Mouse (Mus musculus) NIH3T3 (cell line): ENCODE data around the gene Cds2.
A peak's percentile ranks its signal among the peaks of the same experiment; 100 is the strongest.
"Not testable (repeated sequence)": the region's sequence is repeated elsewhere in the genome, so short reads cannot be mapped to it uniquely, and the experiment has no call there.

Source experiments
- DNase-seq: peaks from one replicate; pipeline ENCODE4 v3.0.0-alpha.2; 2012; ENCODE audit warnings: low read depth

Gene Cds2

DNA sequence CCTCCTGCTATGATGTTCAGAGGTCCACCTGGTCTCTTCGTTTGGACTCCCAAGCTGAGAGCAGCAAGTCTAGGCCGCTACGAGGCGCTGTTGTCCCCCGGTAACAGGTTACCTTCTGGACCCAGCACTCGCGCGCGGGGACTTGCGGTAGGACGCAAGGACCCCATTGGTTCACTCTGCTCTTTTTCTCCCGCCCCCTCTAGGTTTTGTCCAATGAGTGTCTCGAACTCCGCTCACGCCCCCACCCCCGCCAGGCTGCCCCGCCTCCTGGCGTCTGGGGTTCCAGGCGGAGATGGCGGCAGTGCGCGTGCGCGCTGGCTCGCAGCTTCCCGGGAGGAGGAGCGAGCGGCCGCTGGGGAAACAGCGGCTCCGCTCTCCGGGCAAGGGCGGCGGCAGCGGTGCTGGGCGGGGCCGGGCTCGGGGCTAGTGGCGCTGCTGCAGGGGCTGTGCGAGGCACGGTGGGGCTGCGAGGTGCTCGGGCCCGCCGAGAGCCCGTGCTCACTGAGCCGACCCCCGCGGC is at the start of gene Cds2:
Cds2 (plus strand) TSS at position 270 of the 520 bp plus-strand sequence.
- peak; percentile 99 for DNase-seq

DNA sequence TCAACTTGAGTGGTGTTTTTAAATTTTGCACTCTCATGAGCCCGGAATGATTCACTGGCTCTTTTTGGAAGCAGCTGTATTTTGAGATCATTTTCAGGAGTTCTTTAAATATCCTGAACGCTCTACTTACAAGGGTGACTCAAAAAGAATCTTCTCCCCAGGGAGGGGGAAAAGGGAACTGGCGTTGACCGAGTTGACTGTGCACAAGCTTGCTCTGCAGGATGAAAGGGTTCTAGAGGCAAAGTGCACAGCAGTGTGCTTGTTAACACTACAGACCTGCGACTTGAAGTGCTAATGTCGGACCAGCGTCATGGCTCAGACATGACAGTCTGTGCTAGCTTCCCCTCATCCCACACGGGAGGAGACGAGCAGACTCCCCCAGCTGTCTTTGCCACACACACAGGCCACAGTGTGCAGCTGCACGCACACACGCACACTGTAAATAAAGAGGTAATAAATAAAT is 41.3 kb upstream of the Cds2 start:
- peak; percentile 82 for DNase-seq

DNA sequence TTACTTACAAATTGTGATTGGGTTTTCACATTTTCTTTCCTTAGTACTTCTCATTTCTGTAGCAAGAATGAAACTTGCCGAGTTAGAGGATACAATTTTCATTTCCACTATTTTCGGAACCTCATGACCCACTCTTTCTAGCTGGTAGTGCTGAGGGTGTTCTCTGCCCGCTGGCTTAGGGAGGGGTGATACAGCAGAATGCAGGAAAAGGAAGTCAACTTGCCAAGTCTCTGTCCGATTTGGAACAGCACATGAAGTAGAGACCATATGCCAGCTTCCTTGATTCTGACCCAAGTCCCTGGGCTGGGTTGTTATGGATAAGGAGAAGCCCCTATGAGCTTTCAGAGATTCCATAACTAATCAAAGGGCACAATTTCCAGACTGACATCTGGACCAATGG is 38.6 kb upstream of the Cds2 start:
- no peak for DNase-seq

DNA sequence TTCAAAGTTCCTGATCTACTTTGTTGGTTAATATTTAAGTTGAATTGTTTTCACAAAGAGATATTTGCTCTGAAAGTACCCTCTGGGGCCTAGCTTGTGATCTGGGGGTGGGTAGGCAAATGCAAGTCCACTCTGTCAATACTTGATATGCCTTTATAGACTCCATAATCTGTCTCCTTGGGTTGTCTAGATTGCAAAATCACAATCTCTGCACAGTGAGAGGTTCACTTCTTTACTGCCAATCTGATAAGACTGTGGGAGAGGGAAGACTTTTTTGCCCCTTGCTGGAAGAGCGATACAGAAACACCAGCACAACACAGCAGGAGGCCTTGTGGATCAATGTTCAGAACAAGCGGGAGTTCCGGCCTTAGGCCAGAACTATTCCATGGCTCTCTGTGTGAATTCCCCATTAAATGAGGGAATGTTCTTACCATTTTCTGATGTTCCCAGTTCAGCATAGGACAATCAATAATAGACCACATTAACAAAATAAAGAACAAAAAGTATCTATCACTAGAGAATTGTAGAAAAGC is 30.5 kb upstream of the Cds2 start:
- DNase-seq: no peak

DNA sequence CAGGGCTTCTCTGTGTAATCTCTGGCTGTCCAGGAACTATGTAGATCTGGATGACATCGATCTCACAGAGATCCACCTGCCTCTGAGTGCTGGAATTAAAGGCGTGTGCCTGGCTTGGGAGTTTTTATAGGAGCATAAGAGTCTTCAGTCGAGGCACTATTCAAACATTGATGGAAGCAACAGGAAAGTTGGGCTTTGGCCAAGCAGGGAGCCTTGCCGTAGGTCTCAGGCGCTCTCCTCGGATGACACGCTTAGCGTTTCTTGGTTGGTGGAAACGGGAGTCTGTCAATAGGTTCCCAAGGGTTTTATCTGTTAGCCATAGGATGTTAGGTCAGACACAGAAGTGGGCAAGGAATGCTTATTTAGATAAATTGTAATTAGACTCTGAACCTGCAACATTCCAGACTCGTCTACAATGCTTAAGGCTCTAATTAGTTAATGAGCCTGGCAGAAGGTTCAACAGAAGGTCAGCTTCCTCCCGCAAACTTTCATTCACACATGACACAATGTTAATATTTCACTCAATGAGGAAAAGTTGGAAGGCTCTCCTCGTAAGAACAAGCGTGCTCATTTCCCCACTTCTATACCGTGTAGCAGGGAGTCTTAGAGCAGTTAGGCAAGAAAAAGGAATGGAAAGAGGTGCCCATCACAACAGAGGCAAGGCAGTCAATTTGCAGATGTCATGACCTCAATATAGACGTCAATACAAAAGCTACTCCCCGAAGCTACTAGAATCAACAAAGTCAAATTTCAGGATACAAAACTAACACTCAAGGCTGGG is 28.8 kb upstream of the Cds2 start:
- no peak for DNase-seq

DNA sequence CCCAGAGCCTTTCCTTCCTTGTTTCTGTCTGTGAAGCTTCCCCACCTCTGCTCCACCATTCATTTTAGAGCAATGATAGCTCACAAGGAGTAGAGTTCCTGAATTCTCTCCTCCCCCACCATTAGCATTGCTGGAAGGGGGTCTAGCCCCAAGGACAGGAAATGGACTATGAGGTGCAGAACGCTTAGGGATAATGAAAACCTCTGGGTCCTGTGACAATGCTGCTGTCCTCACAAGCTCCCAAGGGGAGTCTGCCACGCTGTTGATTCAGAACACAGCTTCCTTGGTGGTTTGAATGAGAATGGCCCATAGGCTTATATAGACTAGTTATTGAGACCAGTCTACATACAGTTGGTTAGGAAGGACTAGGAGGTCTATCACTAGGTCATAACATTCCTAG is 27.7 kb upstream of the Cds2 start:
- no peak for DNase-seq

DNA sequence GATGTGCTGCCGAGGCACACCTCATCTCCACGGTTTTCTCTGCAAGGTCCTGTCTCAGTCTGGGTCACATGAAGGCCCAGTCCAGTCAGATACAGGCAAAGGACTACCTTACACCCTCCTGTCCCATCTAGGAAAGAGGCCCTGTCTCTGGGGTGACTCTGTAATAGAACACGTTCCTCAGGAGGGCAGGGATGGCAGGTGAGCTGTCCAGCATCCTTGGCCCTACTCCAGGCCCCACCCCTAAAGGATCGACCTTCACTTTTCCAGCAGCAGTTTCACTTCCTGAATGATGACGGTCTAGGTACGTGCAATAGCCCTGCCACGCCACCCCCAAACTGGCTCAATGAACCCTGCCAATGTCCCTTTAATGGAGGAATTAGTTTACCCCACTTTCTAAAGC is 27.0 kb upstream of the Cds2 start:
- DNase-seq: no peak

DNA sequence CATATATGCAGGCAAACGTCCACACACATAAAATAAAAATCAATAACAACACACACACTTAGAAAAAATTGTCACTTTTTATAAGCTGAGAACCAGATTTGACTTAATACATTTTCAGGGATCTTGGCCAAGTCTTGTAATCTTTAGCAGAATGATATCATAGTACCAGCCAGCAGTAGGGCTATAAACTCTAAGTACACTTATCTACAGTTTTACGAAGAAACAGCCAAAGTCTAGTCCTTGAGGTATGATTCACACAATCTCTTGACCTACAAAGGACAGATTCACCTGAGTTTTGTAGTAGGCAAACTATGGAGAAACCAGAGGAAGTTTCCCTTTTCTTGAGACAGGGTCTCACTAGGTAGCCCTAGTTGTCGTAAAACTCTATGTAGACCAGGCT is 23.5 kb upstream of the Cds2 start:
- DNase-seq: not testable (repeated sequence)

DNA sequence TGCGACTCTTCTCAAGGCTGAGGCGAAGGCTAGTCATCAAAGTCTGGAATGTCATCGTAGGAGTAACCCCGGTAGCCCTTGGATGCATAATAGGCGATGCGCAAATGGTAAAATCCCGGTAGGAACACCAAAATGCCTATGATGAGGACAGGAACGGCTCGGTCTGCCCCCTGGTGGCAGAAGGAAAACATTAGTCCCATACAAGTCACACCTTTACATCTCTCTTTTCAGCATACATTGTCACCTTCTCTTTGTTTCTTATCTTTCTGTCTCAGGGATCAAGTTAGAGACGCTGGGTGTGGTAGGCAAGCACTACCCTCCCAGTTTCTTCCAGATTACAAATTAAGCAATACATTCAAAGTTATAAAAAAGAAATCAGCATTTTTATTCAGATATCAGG is 22.5 kb upstream of the Cds2 start:
- peak; percentile 81 for DNase-seq

DNA sequence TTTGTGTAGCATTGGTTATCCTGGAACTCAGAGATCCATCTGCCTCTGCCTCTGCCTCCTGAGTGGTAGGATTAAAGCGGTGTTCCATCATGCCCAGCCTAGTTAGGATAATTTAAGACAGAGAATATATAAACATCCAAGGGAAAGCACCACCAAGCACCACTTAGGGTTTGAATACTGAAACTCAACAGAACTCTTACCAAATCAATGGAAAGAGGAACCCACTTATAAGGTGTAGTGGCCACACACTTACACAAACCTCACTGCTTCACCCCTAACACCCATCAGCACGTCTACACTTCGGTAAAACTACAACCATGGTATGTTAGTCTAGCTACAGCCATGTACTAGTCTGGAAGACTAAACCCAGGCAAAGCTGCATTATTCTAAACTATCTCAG is 19.6 kb upstream of the Cds2 start:
- DNase-seq: no peak

DNA sequence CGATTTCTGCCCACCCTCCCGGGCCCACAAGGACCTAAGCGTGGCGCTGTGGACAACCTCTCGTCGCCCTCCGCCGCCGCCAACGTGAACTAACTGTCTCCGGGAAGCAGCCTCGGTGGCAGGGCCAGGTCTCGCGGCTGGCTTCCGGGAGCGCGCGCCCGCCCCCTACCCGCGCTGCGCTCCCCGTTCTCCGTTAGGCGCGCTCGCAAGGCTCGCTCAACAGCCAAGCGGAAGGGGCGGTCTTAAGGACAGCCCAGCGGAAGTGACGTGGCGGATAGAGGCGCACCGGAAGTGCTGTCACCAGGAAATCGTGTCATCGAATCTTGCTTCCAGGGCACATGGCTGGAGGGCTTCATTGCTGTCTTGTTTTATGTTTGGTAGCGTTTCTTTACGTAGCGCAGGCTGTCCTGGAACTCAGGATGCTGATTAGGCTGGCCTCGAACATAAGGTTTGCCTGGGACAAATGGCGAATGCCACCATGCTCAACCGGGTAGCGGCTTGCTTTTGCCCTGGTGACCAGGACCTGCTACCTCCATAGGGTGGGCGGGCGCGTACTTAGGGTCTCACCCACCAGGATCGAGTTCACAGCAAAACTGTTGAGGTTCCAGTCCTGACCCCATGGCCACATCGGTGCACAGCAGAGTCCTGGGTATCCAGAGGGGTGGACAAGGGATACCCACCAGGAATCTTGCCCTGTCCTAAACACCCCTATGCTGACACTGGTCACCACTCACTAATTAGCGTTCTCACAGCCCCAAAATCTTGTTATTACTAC is 15.2 kb upstream of the Cds2 start, which contains the start of gene Tmem230:
Tmem230 (minus strand) TSS at position 269 of the 775 bp plus-strand sequence.
- peak; percentile 96 for DNase-seq

DNA sequence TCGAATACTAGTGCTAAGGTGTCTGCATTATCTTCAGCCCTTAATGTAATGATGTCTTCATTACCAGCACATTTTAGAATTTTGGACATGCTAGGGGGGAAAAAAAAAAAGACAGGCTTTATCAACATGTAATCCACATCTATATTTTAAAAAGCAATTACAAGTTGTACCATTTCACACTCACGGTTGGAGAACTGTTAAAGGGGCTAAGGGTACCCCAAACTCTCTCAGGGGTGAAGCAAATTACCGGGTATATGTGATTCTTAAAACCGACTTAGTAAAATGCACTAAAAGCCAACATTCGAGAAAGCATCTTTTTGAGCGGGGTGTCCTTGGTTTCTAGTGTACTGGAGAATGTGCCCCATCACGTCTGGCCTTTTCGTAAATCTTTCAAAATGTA is 11.0 kb upstream of the Cds2 start:
- no peak for DNase-seq

DNA sequence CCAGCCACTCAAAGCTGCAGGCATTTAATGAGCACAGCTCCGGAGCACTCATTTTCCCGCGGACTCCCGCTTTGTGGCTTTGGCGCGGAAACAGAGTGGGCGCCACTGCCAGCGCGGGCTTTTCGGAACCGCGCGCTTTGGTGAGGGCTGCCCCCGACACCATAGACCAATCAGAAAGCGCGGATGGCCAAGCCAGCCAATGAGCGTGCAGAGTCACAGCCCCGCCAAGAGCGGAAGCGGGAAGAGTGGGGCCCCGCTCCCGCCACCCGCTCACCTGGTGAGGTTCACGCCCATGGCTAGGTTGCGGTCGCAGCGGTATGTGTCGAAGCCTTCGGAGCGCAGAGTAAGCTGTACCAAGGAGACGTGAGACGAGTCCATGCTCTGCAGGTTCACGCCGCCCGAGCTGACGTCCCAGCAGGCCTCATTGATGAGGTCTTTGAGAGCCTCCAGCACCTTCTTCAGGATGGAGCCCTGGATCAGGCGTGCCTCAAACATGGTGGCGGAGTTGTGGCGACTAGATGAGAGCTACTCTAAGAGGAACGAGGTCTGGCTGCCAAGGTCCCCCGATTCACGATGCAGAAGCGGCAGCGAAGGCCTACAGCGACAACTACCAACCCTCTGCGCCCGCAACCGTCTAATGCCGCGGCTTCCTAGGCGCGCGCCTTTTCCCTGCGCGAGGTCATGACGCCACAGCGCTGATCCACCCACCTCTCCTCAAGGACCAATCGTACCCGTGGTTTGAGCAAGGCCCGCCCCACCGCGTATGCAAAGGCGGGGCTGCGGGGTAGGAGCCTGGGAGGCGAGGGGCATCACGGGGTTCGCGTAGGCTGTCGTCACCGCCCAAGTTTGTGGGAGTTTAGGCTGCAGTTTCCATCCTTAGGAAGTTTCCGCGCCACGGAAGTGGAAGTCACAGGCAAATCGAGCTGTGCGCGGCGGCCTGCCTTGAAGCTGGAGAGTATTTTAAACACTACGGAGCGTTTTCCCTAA is 10.1 kb upstream of the Cds2 start, which contains the start of gene Pcna:
Pcna (minus strand) TSS at position 773 of the 987 bp plus-strand sequence.
- peak; percentile 99 for DNase-seq

DNA sequence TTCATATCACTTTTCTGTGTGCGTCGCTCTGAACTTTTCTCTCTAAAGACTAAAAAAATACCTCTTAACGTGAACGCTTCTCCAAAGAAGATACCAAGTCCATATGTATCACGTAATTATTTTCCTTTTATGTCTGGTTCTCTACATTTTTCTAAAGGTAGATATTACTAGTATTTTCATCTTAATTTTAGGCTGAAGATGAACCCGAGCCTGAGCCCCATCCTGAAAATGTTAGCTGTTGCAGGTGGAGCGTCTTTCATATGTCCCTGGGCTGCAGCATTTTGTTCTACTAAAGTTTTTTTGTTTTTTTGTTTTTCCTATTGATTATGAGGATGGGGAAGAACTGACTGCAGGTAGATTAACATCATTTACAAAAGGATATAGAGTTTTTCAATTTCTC is 9.3 kb upstream of the Cds2 start:
- DNase-seq: no peak

DNA sequence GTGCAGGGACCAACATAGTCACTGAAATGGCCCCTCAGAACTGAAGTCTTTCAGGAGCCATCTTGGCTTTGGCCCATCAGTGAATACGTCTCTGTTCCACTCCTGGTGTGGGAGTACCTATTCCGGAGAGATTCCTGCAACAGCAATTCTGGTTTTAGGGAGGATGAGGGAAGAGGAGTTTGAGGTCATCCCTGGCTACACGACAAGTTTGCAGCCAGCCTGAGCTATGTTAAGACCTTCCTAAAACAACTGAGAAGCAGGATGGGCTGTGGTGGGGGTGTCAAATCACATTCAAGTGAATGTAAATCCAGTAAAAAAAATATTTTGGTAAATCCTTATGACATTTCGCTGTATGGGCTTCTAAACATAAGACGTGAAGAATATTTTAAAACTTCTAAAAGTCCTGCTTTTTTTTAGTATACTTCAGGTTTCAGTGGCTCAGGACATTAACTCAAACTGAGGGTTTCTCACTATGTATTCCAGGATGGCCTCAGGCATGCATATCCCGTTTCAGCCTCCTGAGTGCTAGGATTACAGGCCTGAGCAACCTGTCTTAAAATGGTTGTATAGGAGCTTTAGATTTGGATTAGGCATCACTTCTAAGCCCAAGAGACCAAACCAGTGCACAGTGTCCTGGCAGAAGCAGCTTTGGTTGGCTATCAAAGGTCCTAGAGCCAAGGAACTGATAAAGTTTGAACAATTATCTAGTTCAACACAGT is 5.4 kb upstream of the Cds2 start:
- DNase-seq: peak; percentile 51

DNA sequence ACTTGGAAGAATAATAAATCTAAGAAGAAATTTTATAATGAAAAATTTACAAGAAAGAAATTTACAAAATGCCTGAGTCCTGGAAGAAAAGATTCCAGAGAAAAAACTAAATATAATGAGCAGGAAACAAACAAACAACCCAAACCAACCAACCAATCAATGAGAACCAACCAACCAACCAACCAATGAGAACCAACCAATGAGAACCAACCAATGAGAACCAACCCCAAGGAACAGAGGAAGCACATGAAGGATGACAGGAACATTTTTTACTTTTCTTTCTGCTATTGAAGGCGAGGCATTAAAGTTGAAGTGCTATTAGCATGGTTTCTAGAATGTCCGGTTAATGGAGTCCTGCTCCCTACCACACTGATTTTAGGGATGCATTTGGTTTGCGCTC is 2.3 kb upstream of the Cds2 start:
- DNase-seq: no peak

DNA sequence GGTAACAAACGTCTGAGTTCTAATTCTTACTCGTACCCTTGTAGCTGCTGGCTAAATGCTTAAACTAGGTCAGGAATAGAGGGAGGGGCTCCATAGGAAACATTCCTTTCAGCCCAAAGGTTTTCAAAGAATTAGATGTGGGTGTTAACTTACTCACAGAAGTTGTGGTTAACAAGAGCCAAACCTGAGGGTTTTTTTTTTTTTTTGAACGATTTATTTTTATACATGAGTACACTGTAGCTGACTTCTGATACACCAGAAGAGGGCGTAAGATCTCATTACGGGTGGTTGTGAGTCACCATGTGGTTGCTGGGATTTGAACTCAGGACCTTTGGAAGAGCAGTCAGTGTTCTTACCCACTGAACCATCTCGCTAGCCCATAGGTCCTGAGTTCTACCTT is 773 bp upstream of the Cds2 start:
- no peak for DNase-seq

DNA sequence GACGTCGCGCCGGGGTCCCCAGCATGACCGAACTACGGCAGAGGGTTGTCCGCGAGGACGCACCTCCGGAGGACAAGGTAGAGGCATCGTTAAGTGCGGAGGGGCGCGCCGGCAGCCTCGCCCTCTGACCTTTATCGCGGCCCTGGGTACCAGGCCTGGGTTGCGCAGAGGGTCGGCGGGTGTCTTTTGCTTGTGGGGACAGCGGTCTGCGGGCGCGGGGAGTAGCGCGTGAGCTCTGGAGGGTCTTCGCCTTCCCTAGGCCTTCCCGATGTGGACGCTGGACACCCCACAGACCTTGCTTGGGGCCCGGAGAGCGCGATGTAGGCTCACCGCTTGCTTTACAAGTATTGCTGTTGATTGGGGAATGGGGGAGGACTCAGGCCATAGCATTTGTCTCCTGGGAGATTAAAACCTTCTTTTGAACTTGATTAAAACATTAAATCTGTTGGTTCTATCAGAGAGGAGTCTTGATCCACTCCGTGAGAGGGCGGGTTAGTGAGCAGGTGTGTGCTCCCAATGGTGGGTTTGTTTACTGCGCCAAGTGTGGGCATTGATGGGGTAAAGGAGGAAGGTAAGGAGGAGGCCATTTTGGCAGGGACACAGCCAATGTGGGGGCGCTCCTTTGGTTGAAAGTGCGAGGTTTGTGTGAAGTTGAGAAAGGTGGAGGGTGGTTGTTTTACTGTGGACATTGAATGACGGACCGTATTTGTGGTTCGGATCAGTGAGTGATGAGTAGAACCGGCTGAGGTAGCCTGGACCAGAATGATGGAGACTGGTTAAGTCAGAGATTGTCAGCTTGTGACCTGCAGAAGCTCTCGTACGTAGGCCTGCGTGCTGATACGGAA is 695 bp downstream of the Cds2 start:
- peak; percentile 52 for DNase-seq

DNA sequence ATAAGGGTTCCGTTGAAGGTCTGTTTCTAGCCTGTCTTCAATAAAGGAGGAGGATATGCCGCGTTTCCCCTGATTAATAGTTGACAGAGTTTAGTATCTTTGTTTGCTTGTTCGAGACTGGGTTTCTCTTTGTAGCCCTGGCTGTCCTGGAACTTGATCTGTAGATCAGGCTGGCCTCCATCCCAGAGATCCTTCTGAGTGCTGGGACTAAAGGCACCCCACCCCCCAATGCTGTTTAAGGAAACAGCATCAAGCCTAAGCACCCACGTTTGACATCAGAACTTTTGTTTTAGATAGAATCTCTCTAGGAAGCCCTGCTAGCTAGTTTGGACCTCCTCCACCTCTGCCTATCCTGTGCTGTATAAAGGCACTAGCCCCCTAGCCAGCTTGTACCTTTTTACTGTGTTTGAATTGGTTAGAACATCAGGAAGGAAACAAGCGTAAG is 1.3 kb downstream of the Cds2 start:
- DNase-seq: no peak

DNA sequence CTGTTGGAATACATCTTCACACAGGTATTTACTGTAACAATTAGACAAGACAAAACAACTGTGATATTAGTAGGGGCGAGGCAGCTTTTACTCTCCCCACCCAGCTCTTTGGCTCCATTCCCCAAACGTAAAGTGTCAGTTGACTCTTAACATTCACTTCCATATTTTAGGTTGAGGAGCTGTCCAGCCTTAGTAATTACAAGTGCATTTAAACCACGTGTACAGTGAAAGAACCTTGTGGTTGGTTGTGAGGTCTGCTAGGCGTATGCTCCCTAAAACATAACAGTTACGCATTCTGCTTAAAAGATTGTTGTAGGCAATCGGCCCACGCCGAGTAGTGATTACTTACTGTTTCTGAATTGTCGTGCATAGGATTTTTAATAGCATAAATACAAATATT is 2.2 kb downstream of the Cds2 start:
- DNase-seq: peak; percentile 28
